Mouse (Mus musculus): Measurements from ENCODE around the gene Os9.

- TF ChIP-seq CTCF (IDR thresholded peaks at IDR 0.05; ENCODE audit: control insufficient read depth, insufficient read depth, insufficient replicate concordance, low read depth, low read length) (no peak), POLR2A (IDR thresholded peaks at IDR 0.05; ENCODE audit: control insufficient read depth, low read depth, low read length) (no peak)
These were observed 35.3 kb downstream of the Os9 start for GRCm38 (mm10) chr10:127085633-127086032.

Data from testis, adult 2 months (tissue).